Mouse (Mus musculus) liver, embryonic 16.5 days (tissue): ENCODE results near the gene Atad1. TPM values are rescaled to one million over a fixed set of nuclear protein-coding genes. Genes with fewer than 3 reads are reported as not detected.

Experiments used
- ATAC-seq: fragments of 200-750 bp; cut with Nextera tagmentation; 2 replicates; pipeline ENCODE4 v1.8.0; 2017; ENCODE audit warnings: low read depth, mild to moderate bottlenecking, moderate number of reproducible peaks, moderate library complexity
- H3K27ac ChIP-seq: fragments of 300-500 bp; sonication (generic); 2 replicates; pipeline ENCODE4 v1.5.1; 2014; ENCODE audit warnings: mild to moderate bottlenecking, low read length
- H3K27me3 ChIP-seq: fragments of 300-500 bp; sonication (generic); 2 replicates; pipeline ENCODE4 v1.6.1; 2014; ENCODE audit warnings: low read depth, low read length, mixed read lengths; ENCODE audit not compliant: control insufficient read depth, insufficient read depth
- H3K36me3 ChIP-seq: fragments of 300-500 bp; sonication (generic); 2 replicates; pipeline ENCODE4 v1.6.1; 2014; ENCODE audit warnings: mild to moderate bottlenecking; ENCODE audit not compliant: control insufficient read depth, insufficient read depth
- H3K4me1 ChIP-seq: fragments of 300-500 bp; sonication (generic); 2 replicates; pipeline ENCODE4 v1.6.1; 2014; ENCODE audit warnings: low read depth, low read length, mixed read lengths; ENCODE audit not compliant: control insufficient read depth
- H3K4me2 ChIP-seq: fragments of 300-500 bp; sonication (generic); 2 replicates; pipeline ENCODE4 v1.6.1; 2014; ENCODE audit warnings: low read depth, low read length, mixed read lengths
- H3K4me3 ChIP-seq: fragments of 300-500 bp; sonication (generic); 2 replicates; pipeline ENCODE4 v1.5.1; 2014; ENCODE audit warnings: low read depth, mild to moderate bottlenecking, low read length
- H3K9ac ChIP-seq: fragments of 300-500 bp; sonication (generic); 2 replicates; pipeline ENCODE4 v1.6.1; 2014; ENCODE audit warnings: low read depth, low read length
- H3K9me3 ChIP-seq: fragments of 300-500 bp; sonication (generic); replicated peaks from 2 replicates; pipeline ENCODE4 v1.6.1; 2016; ENCODE audit warnings: low read length; ENCODE audit not compliant: control insufficient read depth
- WGBS: fragments of 180-500 bp; shearing (Covaris S2); extraction: QIAGEN DNeasy Blood & Tissue Kit; methylation state at CpG from one replicate; pipeline ENCODE4 v1.1.7; 2014; ENCODE audit not compliant: insufficient replicate concordance; 5-methylcytosine and 5-hydroxymethylcytosine counted together
- polyA plus RNA-seq: library from polyadenylated mRNA; unstranded; fragments of >200 nt; fragmentation: Nextera tagmentation; extraction: Ambion mirVana; gene quantifications from 2 replicates; pipeline ENCODE4 v1.2.1, GENCODE M21; 2015

Gene Atad1
- polyA plus RNA-seq, 1 experiment from 2014 or later, result 20.8 TPM

GRCm38 (mm10) chr19:32646382-32646781 lies 93.2 kb downstream of the Atad1 start:
- H3K27ac ChIP-seq, result no peak overlapping the region
- no peaks in the 10 kb centered on the region for H3K27me3 ChIP-seq
- WGBS, result 73% methylated on average over 3 of the region's 3 CpGs
- peaks cover 6% of the 10 kb centered on the region for H3K36me3 ChIP-seq
- H3K9me3 ChIP-seq, result 0 out of 2 replicates have a peak, but pooled peaks cover 3% of the 10 kb centered on the region
- H3K4me3 ChIP-seq, result no peak overlapping the region
- ATAC-seq, result no peak
- no peaks in the 10 kb centered on the region; the same call in 1 of the 2 replicates for H3K4me1 ChIP-seq
- no peak overlapping the region for H3K9ac ChIP-seq
- no peak overlapping the region for H3K4me2 ChIP-seq

DNA sequence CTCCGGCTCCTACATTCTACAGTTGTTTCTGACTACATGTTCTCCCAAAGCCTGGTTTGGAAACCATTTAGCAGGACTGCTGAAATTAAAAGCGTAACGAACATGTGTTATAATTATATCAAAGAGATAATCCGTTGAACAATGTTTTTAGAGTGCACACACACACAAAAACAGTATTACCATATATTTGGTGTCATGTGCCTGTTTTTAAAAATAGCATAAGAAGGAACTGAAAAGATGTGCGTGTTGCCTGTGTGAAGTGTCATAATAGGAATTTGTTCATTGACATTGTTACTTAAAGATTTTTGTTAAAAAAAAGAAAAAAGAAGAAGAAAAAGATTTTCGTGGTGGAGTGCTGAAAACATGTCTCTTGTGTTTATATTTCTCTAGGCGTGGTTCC lies 93.6 kb downstream of the Atad1 start:
- no peak overlapping the region for H3K9ac ChIP-seq
- 0 out of 2 replicates have a peak, but pooled peaks cover 3% of the 10 kb centered on the region for H3K9me3 ChIP-seq
- H3K4me1 ChIP-seq, result no peaks in the 10 kb centered on the region; the same call in 1 of the 2 replicates
- H3K27ac ChIP-seq, result no peak overlapping the region
- H3K4me3 ChIP-seq, result no peak overlapping the region
- H3K4me2 ChIP-seq, result no peak overlapping the region
- no peaks in the 10 kb centered on the region for H3K27me3 ChIP-seq
- ATAC-seq, result no peak
- 72% methylated on average over 7 of the region's 7 CpGs for WGBS
- peaks cover 6% of the 10 kb centered on the region for H3K36me3 ChIP-seq

GRCm38 (mm10) chr19:32643642-32644041 lies 95.9 kb downstream of the Atad1 start:
- ATAC-seq, result no peak
- peaks cover 6% of the 10 kb centered on the region for H3K36me3 ChIP-seq
- no peaks in the 10 kb centered on the region for H3K27me3 ChIP-seq
- 69% methylated on average over 3 of the region's 3 CpGs for WGBS
- H3K4me1 ChIP-seq, result no peaks in the 10 kb centered on the region; the same call in 1 of the 2 replicates
- H3K4me3 ChIP-seq, result no peak overlapping the region
- H3K9ac ChIP-seq, result no peak overlapping the region
- H3K27ac ChIP-seq, result no peak overlapping the region
- 0 out of 2 replicates have a peak, but pooled peaks cover 3% of the 10 kb centered on the region for H3K9me3 ChIP-seq
- no peak overlapping the region for H3K4me2 ChIP-seq

- no peak overlapping the region for H3K4me2 ChIP-seq
- H3K4me1 ChIP-seq, result peaks cover 11% of the 10 kb centered on the region
- peaks cover 6% of the 10 kb centered on the region for H3K36me3 ChIP-seq
- H3K27ac ChIP-seq, result no peak overlapping the region
- ATAC-seq, result no peak
- no peak overlapping the region for H3K9ac ChIP-seq
- WGBS, result 76% methylated on average over 8 of the region's 8 CpGs
- H3K9me3 ChIP-seq, result 0 out of 2 replicates have a peak, but pooled peaks cover 3% of the 10 kb centered on the region
- H3K4me3 ChIP-seq, result no peak overlapping the region
- H3K27me3 ChIP-seq, result no peaks in the 10 kb centered on the region
These were observed 97.6 kb downstream of the Atad1 start for GRCm38 (mm10) chr19:32641995-32642394.

- Histone ChIP-seq H3K27ac (no peak overlapping the region), H3K4me1 (peaks cover 11% of the 10 kb centered on the region), H3K9ac (no peak overlapping the region), H3K4me3 (no peak overlapping the region), H3K27me3 (no peaks in the 10 kb centered on the region), H3K36me3 (peaks cover 6% of the 10 kb centered on the region), H3K4me2 (no peak overlapping the region), H3K9me3 (0 out of 2 replicates have a peak, but pooled peaks cover 3% of the 10 kb centered on the region)
- 87% methylated on average over 7 of the region's 7 CpGs for WGBS
- no peak for ATAC-seq
These were observed 98.1 kb downstream of the Atad1 start for GRCm38 (mm10) chr19:32641535-32641934.

- H3K36me3 ChIP-seq, result peaks cover 3% of the 10 kb centered on the region
- WGBS, result 33% methylated on average over 13 of the region's 13 CpGs
- H3K9me3 ChIP-seq, result 0 out of 2 replicates have a peak, but pooled peaks cover under 1% of the 10 kb centered on the region
- peaks cover 11% of the 10 kb centered on the region for H3K4me1 ChIP-seq
- no peak overlapping the region for H3K4me3 ChIP-seq
- no peak for ATAC-seq
- no peaks in the 10 kb centered on the region for H3K27me3 ChIP-seq
- no peak overlapping the region for H3K4me2 ChIP-seq
- no peak overlapping the region for H3K9ac ChIP-seq
- peak overlapping the region; percentile 72; the same call in 1 of the 2 replicates for H3K27ac ChIP-seq
These were observed 101.2 kb downstream of the Atad1 start for GRCm38 (mm10) chr19:32638276-32638903.

DNA sequence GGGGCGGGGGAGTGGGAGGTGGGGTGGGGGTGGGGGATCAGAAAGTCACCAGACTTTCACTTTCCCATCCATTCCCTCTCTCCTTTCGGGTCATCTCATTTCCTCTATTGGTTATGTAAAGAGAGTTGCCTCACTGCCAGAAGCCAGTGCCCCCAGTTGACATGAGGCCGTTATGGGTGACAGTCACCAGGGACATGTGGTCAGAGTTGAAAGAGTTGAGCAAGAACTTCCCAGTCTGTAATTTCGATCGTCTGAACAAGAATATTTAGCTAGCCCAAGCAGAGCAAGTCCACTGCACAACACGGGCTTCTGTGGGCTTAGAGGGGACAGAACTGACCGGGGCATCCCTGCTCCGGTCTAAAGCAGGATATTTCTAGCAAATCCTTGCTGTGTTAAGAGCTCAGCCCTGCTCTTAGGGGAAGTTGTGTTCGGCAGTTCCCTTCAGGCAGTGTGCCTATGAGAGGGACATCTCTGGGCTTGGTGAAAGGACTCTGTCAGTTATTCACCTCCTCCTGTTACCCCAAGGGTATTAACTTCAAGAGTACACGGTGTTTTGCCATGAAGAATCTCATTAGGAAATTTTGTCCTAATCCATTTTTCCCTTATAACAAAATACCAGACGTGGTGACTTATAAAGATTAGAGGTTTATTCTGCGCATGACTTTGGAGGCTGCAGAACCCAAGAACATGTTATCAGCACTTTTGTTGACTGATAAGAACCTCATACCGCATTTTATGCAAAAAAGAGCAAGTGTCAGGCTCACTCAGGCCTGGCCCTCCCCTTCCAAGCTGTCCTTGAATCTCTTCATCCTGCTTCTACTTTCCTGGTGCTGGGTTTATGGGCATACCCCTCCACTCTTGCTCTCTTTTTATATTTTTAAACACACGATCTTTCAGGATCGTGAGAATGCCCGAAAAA lies 102.0 kb downstream of the Atad1 start:
- H3K27ac ChIP-seq, result peak overlapping the region; percentile 72
- H3K4me2 ChIP-seq, result peak overlapping the region; percentile 42
- ATAC-seq, result peak; percentile 94
- no peaks in the 10 kb centered on the region for H3K27me3 ChIP-seq
- H3K36me3 ChIP-seq, result no peaks in the 10 kb centered on the region
- H3K4me1 ChIP-seq, result peaks cover 11% of the 10 kb centered on the region
- no peaks in the 10 kb centered on the region for H3K9me3 ChIP-seq
- H3K9ac ChIP-seq, result 0 out of 2 replicates have a peak overlapping the region, but pooled peaks have one; percentile 40
- WGBS, result 21% methylated on average over 15 of the region's 16 CpGs
- H3K4me3 ChIP-seq, result 0 out of 2 replicates have a peak overlapping the region, but pooled peaks have one; percentile 9

DNA sequence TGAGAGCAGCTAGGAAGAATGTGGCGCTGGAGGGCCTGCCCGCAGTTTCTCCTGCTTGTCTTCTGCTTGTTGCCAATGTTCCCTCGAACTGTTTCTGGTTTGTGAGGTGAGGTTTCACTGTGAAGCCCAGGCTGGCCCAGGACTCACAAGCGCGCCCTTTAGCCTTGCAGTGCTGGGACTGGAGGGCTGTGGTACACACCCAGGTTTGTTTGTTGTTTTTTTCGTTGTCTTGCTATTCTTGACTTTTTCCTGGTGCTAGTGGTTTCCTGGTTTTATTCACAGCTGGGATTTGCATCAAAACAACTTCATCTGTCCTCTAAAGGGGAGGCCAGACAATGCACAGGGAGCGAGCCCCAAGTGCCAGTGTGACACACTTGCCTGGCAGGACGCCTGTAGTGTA lies 104.7 kb downstream of the Atad1 start:
- Histone ChIP-seq H3K36me3 (no peaks in the 10 kb centered on the region), H3K4me3 (no peak overlapping the region), H3K4me2 (no peak overlapping the region), H3K27me3 (no peaks in the 10 kb centered on the region), H3K4me1 (peaks cover 11% of the 10 kb centered on the region), H3K9ac (no peak overlapping the region), H3K9me3 (no peaks in the 10 kb centered on the region), H3K27ac (no peak overlapping the region)
- no peak for ATAC-seq
- 60% methylated on average over 8 of the region's 8 CpGs for WGBS
